Mouse (Mus musculus) erythroblast, embryonic 14.5 days (primary cell): Measurements from ENCODE around the gene Cntnap1.

ENCODE experiments used
- GATA1 ChIP-seq: IDR thresholded peaks from 2 replicates; pipeline ENCODE4 v1.6.1; 2012; ENCODE audit warnings: low read length, inconsistent platforms, mixed read lengths
- TAL1 ChIP-seq: IDR thresholded peaks from 3 replicates; pipeline ENCODE4 v1.6.1; 2012; ENCODE audit warnings: low read length, inconsistent platforms, mixed read lengths

GRCm38 (mm10) chr11:101164677-101165580 is 5.4 kb upstream of the Cntnap1 start:
- TF ChIP-seq TAL1 (no peak), GATA1 (no peak)
